Mouse (Mus musculus): ENCODE data around the gene Slc25a44. TPM values are rescaled to one million over a fixed set of nuclear protein-coding genes. Genes with fewer than 3 reads are reported as not detected.

The Slc25a44 gene
- polyA plus RNA-seq, 1 experiment from 2014 or later, result 18.3 TPM

DNA sequence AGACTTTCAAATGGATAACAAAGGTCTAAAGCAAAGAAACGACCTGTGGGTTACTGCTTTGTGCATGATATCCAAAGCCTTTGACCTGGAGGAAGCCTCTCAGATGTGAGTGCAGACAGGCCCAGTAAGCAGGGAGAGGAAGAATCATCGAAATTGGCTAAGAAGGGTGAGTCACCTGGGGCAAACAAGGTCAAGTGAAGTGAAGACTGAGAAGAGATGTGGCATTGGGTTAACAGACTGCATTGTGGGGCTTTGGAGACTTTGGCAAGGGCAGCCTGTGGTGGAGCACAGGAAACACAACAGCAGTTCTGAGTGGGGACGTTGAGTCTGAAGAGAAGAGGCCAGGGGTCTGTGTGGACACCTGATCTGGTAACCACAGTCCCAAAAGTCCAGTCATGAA is 39.5 kb upstream of the Slc25a44 start:
- no peak for ATAC-seq (ENCODE audit: insufficient read depth)
- Histone ChIP-seq H3K9me3 (ENCODE audit: low read depth, low read length) (no peaks in the 10 kb centered on the region), H3K4me2 (no peak overlapping the region), H3K27ac (ENCODE audit: low read depth) (no peak overlapping the region), H3K4me1 (ENCODE audit: insufficient read depth) (no peaks in the 10 kb centered on the region), H3K36me3 (ENCODE audit: insufficient read depth) (no peaks in the 10 kb centered on the region), H3K4me3 (ENCODE audit: low read depth, low read length) (no peak overlapping the region), H3K9ac (no peak overlapping the region), H3K27me3 (ENCODE audit: insufficient read depth, low read length) (no peaks in the 10 kb centered on the region)
- no peak for DNase-seq
- no peak for TF ChIP-seq CTCF (IDR thresholded peaks at IDR 0.05; ENCODE audit: low read depth)
- WGBS, result 39% methylated on average over 3 of the region's 3 CpGs

DNA sequence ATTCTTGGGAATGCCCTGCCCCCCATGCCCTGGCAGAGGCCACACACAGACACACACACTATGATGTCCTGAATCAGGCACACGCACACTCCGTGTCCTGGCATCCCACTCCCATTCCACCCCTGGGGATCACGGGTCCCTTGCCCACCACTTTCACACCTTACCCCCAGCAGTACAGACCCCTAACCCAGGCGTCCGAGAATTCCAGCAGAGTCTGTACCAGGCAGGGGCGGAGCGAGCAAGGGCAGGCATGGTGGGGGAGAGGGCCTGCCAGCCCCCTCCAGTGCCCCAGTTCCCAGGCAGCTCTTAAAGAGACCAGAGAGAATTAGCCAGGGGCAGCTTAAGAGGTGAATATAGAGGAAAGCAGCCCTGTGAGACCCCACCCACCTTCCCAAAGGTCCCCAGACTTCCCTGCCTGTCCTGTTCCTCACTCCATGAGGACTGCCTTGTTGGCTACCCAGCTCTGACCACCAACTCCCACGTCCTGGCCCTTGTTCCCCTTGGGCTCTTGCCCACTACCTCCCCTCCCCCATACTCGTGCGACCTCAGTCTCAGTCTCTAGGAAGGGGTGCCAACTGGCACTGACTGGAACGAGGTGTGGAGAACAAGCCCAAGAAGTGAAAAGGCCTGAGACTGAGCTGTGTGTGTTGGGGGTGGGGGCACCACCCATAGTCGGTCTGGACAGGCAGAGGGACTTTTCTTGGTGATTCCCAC is 36.2 kb upstream of the Slc25a44 start, which contains the start of gene Sema4a:
TSS of gene Sema4a (minus strand) at position 200 of the 714 bp plus-strand sequence.
- no peak within 1 kb of the TSS for H3K4me2 ChIP-seq
- H3K27me3 ChIP-seq (ENCODE audit: insufficient read depth, low read length), result no peaks in the 10 kb centered on the region; the same call in 1 of the 2 replicates
- TF ChIP-seq CTCF (IDR thresholded peaks at IDR 0.05; ENCODE audit: low read depth), result no peak
- DNase-seq (no peak), ATAC-seq (ENCODE audit: insufficient read depth) (peak; percentile 56; the same call in 1 of the 2 replicates)
- no peak within 1 kb of the TSS for H3K4me3 ChIP-seq (ENCODE audit: low read depth, low read length)
- 36% methylated on average over 12 of the region's 12 CpGs for WGBS
- no peak within 1 kb of the TSS for H3K9ac ChIP-seq
- no peaks in the 10 kb centered on the region for H3K4me1 ChIP-seq (ENCODE audit: insufficient read depth)
- no peaks in the 10 kb centered on the region for H3K36me3 ChIP-seq (ENCODE audit: insufficient read depth)
- H3K9me3 ChIP-seq (ENCODE audit: low read depth, low read length), result no peaks in the 10 kb centered on the region
- no peak within 1 kb of the TSS for H3K27ac ChIP-seq (ENCODE audit: low read depth)

DNA sequence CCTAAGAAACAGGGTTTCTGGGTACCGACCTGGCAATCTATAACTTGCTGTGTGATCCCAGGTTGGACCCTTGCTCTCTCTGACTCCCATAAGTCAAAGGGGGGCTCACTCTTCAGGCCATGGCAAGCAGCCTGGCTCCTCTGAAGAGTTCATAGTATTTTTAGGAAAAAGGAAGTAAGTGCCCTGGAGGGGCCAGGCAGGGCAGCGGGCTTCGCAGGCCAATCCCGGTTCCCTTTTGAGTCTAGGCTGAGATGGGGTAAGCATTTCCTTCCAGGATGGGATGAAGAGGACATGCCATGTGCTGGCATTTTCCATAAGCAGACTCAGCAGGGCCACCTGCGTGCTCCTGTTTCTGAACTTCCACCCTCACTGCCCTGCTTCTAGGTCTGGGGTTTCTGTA is 35.1 kb upstream of the Slc25a44 start:
- H3K27me3 ChIP-seq (ENCODE audit: insufficient read depth, low read length), result no peaks in the 10 kb centered on the region; the same call in 1 of the 2 replicates
- H3K4me3 ChIP-seq (ENCODE audit: low read depth, low read length), result no peak overlapping the region
- 68% methylated on average over 5 of the region's 5 CpGs for WGBS
- no peak for DNase-seq
- no peak overlapping the region for H3K4me2 ChIP-seq
- no peaks in the 10 kb centered on the region for H3K36me3 ChIP-seq (ENCODE audit: insufficient read depth)
- H3K4me1 ChIP-seq (ENCODE audit: insufficient read depth), result no peaks in the 10 kb centered on the region
- ATAC-seq (ENCODE audit: insufficient read depth), result no peak
- no peaks in the 10 kb centered on the region for H3K9me3 ChIP-seq (ENCODE audit: low read depth, low read length)
- H3K9ac ChIP-seq, result no peak overlapping the region
- TF ChIP-seq CTCF (IDR thresholded peaks at IDR 0.05; ENCODE audit: low read depth), result no peak
- no peak overlapping the region for H3K27ac ChIP-seq (ENCODE audit: low read depth)

DNA sequence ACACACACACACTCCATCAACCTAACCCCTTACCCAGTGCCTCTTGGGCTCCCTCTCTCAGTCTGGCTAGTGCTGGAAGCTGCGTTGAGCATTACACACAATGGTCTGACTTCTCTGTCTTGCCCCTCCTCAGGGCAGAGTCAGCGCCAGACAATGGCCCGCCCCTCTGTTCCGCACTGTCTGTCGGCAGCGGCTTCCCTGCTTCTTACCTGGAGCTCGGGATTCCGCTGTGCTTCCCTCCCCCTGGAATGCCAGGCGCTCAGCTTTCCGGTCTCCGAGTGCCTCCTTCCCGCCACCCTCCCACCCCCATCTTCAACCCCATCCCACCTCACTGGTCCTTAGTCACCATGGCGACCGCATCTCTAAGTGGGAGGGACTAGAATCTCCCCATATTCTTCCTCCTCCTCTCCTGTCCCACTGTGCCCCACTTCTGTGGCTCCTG is 33.9 kb upstream of the Slc25a44 start:
- Histone ChIP-seq H3K4me2 (0 out of 2 replicates have a peak overlapping the region, but pooled peaks have one; percentile 33), H3K4me1 (ENCODE audit: insufficient read depth) (no peaks in the 10 kb centered on the region), H3K27ac (ENCODE audit: low read depth) (no peak overlapping the region), H3K4me3 (ENCODE audit: low read depth, low read length) (no peak overlapping the region), H3K9ac (no peak overlapping the region), H3K27me3 (ENCODE audit: insufficient read depth, low read length) (no peaks in the 10 kb centered on the region; the same call in 1 of the 2 replicates), H3K9me3 (ENCODE audit: low read depth, low read length) (no peaks in the 10 kb centered on the region), H3K36me3 (ENCODE audit: insufficient read depth) (no peaks in the 10 kb centered on the region)
- no peak for TF ChIP-seq CTCF (IDR thresholded peaks at IDR 0.05; ENCODE audit: low read depth)
- 3% methylated on average over 13 of the region's 14 CpGs for WGBS
- ATAC-seq (ENCODE audit: insufficient read depth), result no peak
- DNase-seq, result no peak

DNA sequence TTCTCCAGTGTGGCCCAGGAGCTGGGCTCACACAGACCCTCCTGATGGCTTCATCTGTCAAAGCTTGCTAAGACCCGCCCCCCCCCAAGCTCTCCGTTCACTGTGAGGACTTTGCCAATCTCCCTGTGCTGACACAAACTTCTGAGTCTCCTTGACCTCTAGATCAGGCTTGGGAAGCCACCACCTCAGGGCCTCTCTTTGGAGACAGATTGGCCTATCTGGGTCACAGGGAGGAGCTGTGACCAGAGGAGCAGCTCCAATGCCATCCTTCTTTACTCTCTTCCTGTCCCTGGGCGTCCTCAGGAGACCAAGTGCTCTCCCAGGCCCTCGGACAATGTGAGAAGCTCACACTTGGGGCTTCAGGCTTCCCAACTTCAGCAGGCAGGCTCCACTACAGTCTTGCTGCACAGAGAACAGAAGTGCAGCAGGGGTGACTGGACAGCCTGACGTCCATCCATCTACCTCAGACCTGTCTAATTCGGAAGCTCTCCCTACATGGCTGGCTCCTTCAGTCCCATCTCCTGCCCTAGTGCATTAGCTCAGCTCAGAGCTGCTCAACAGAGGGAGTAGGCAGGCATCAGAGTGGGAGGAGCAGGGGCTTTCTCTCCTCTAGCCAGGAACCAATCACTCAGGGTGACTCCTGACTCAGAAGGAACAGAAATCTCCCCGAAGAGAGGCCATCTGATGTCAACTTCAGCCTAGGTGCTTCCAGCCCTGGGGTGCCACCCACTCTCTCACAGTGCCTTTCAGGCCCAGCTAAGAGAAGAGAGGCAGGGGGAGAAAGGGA is 32.0 kb upstream of the Slc25a44 start:
- DNase-seq (no peak), ATAC-seq (ENCODE audit: insufficient read depth) (no peak)
- WGBS, result 59% methylated on average over 7 of the region's 7 CpGs
- Histone ChIP-seq H3K9ac (no peak overlapping the region), H3K9me3 (ENCODE audit: low read depth, low read length) (no peaks in the 10 kb centered on the region), H3K27ac (ENCODE audit: low read depth) (no peak overlapping the region), H3K4me2 (no peak overlapping the region), H3K27me3 (ENCODE audit: insufficient read depth, low read length) (no peaks in the 10 kb centered on the region; the same call in 1 of the 2 replicates), H3K4me3 (ENCODE audit: low read depth, low read length) (no peak overlapping the region), H3K4me1 (ENCODE audit: insufficient read depth) (no peaks in the 10 kb centered on the region), H3K36me3 (ENCODE audit: insufficient read depth) (no peaks in the 10 kb centered on the region)
- no peak for TF ChIP-seq CTCF (IDR thresholded peaks at IDR 0.05; ENCODE audit: low read depth)

DNA sequence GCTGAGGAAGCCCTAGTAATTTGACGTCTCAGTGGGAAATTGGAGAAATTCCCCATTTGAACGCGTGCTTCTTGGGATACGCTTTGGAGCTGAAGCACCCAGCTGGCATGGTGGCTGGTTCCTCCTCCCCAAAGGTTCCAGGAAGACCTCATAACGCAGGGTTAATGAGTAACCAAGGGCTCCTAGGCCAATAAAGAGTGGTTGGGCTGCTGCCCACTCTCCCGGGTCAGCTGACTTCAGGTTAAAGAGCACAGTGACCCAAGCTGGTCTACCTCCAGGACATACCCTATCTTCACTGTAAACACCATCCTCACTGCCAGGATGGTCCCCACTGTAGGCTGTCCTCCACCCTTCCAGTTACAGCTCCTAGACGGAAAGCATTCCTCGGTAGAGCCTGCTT is 31.4 kb upstream of the Slc25a44 start:
- H3K27ac ChIP-seq (ENCODE audit: low read depth), result no peak overlapping the region
- H3K4me1 ChIP-seq (ENCODE audit: insufficient read depth), result no peaks in the 10 kb centered on the region
- H3K36me3 ChIP-seq (ENCODE audit: insufficient read depth), result no peaks in the 10 kb centered on the region
- H3K4me3 ChIP-seq (ENCODE audit: low read depth, low read length), result no peak overlapping the region
- H3K9me3 ChIP-seq (ENCODE audit: low read depth, low read length), result no peaks in the 10 kb centered on the region
- TF ChIP-seq CTCF (IDR thresholded peaks at IDR 0.05; ENCODE audit: low read depth), result no peak
- H3K27me3 ChIP-seq (ENCODE audit: insufficient read depth, low read length), result no peaks in the 10 kb centered on the region; the same call in 1 of the 2 replicates
- DNase-seq (no peak), ATAC-seq (ENCODE audit: insufficient read depth) (no peak)
- H3K4me2 ChIP-seq, result no peak overlapping the region
- no peak overlapping the region for H3K9ac ChIP-seq
- 76% methylated on average over 8 of the region's 8 CpGs for WGBS
